Mouse (Mus musculus) hindbrain, embryonic 13.5 days (tissue): Measurements from ENCODE around the gene Tapt1. TPM values are rescaled to one million over a fixed set of nuclear protein-coding genes. Genes with fewer than 3 reads are reported as not detected.

Experiments used
- ATAC-seq: fragments of 200-750 bp; cut with Nextera tagmentation; 2 replicates; pipeline ENCODE4 v1.8.0; 2017; ENCODE audit warnings: moderate TSS enrichment; ENCODE audit not compliant: low FRiP score
- H3K27ac ChIP-seq: fragments of 300-500 bp; sonication (generic); 2 replicates; pipeline ENCODE4 v1.5.1; 2015; ENCODE audit warnings: inconsistent platforms, mild to moderate bottlenecking, moderate library complexity
- H3K27me3 ChIP-seq: fragments of 300-500 bp; sonication (generic); 2 replicates; pipeline ENCODE4 v1.6.1; 2015; ENCODE audit warnings: mild to moderate bottlenecking, inconsistent platforms
- H3K36me3 ChIP-seq: fragments of 300-500 bp; sonication (generic); 2 replicates; pipeline ENCODE4 v1.6.1; 2015; ENCODE audit warnings: mild to moderate bottlenecking, inconsistent platforms
- H3K4me1 ChIP-seq: fragments of 300-500 bp; sonication (generic); replicated peaks from 2 replicates; pipeline ENCODE4 v1.6.1; 2015; ENCODE audit warnings: inconsistent platforms
- H3K4me2 ChIP-seq: fragments of 300-500 bp; sonication (generic); 2 replicates; pipeline ENCODE4 v1.6.1; 2015; ENCODE audit warnings: inconsistent platforms, mild to moderate bottlenecking, moderate library complexity
- H3K4me3 ChIP-seq: fragments of 300-500 bp; sonication (generic); 2 replicates; pipeline ENCODE4 v1.5.1; 2015; ENCODE audit warnings: mild to moderate bottlenecking, inconsistent platforms
- H3K9ac ChIP-seq: fragments of 300-500 bp; sonication (generic); 2 replicates; pipeline ENCODE4 v1.6.1; 2015; ENCODE audit warnings: mild to moderate bottlenecking, inconsistent platforms
- H3K9me3 ChIP-seq: fragments of 300-500 bp; sonication (generic); 2 replicates; pipeline ENCODE4 v1.6.1; 2016; ENCODE audit warnings: inconsistent platforms
- WGBS: fragments of 180-500 bp; shearing (Covaris S2); methylation state at CpG from one replicate; pipeline ENCODE4 v1.1.7; 2015; 5-methylcytosine and 5-hydroxymethylcytosine counted together
- polyA plus RNA-seq: library from polyadenylated mRNA; unstranded; fragments of >200 nt; fragmentation: Nextera tagmentation; extraction: Ambion mirVana; gene quantifications from 2 replicates; pipeline ENCODE4 v1.2.1, GENCODE M21; 2015

The Tapt1 gene
- polyA plus RNA-seq, 1 experiment from 2014 or later, result 28.3 TPM

DNA sequence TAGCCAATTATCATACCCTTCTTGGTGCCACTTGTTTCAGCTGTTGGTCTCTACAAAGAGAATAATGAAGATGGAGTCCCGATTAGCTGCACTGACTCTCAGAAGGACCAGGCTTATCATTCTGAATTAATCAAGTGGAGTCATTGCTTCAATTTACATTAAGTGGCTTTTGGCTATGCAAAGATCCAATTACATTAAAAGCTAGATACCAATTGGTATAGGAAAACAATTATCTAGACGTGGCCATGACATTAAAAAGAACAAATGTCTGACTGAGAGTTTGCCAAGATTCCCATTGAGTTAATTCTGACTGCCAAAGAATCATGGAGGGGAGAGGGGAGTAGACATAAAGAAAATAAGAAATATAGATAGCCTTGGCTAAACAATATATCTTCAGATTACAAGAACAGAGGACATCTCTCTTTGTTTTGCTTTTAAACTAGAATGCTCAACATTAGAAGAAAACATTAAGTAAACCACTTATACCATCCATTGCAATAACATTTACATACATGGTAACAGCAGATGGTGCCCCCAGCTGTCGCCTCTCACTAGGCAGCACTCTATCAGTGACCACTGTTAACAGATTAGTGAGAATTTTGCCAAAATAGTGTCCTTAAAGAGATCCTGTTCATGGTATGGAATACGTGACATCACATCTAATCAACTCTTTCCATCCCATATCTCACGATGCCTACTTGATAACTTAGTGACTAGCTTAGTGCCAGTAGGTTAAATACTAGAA lies 24.0 kb upstream of the Tapt1 start:
- ATAC-seq, result no peak
- no peak overlapping the region for H3K4me2 ChIP-seq
- no peak overlapping the region for H3K9ac ChIP-seq
- H3K9me3 ChIP-seq, result no peaks in the 10 kb centered on the region
- no peaks in the 10 kb centered on the region for H3K27me3 ChIP-seq
- WGBS, result 74% methylated on average over 5 of the region's 5 CpGs
- H3K4me3 ChIP-seq, result no peak overlapping the region
- 0 out of 2 replicates have a peak, but pooled peaks cover 3% of the 10 kb centered on the region for H3K4me1 ChIP-seq
- H3K36me3 ChIP-seq, result no peaks in the 10 kb centered on the region
- H3K27ac ChIP-seq, result no peak overlapping the region

DNA sequence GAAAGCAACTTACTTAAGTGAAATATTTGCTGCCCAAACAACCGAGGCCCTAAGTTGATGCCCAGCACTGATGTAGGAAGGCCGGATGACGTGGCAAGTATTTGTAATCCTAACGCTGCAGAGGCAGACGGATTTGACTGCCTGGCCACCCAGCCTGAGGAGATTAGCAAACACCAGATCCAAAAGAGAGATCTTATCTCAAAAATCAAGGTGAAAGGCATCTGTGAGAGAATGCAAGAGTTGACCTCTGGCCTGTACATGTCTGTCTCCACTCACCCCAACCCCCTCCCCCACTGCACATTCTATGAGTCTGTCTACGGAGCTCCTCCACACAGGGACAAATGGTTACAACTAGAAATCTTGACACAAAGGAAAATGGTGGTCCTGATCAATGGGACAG lies 22.9 kb upstream of the Tapt1 start:
- no peak overlapping the region for H3K9ac ChIP-seq
- H3K4me3 ChIP-seq, result no peak overlapping the region
- H3K4me1 ChIP-seq, result 0 out of 2 replicates have a peak, but pooled peaks cover 3% of the 10 kb centered on the region
- H3K36me3 ChIP-seq, result no peaks in the 10 kb centered on the region
- no peak overlapping the region for H3K4me2 ChIP-seq
- no peaks in the 10 kb centered on the region for H3K9me3 ChIP-seq
- H3K27me3 ChIP-seq, result no peaks in the 10 kb centered on the region
- no peak for ATAC-seq
- WGBS, result 82% methylated on average over 6 of the region's 6 CpGs
- no peak overlapping the region for H3K27ac ChIP-seq

DNA sequence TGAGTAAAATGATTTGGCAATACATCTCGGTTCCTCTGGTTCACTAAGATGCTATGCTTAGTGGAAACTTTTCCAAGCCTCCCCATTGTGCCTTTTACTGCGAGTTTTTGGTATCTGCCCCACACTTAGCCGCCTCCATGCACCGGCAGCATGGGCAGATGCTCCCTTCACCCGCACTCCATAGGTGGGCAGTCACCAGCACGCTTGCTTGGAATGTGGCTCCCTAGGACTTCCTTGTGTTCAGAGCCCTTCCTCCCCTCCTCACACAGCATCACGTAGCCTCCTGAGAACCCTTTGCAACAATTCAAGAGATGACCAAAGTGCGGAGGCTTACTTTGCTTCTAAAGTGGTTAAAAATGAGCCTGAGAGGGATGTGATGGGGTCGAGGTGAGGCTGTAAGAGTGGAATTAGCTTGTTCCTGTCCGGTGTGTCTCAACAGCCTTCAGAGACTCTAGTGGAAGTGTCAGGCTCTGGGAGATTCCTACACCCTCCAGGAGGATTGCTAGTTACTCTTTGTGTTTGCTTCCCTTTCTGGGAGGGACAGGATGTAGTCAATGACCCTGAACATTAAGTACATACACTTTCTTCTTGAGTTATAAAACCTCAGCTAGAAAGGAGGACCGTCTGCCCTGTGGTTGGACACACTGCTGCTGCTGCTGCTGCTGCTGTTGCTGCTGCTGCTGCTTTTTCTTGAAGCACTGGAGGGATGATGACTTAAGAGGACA lies 20.2 kb upstream of the Tapt1 start:
- H3K4me1 ChIP-seq, result 0 out of 2 replicates have a peak, but pooled peaks cover 3% of the 10 kb centered on the region
- no peak overlapping the region for H3K4me3 ChIP-seq
- H3K9me3 ChIP-seq, result no peaks in the 10 kb centered on the region
- no peak overlapping the region for H3K9ac ChIP-seq
- no peaks in the 10 kb centered on the region for H3K36me3 ChIP-seq
- H3K27me3 ChIP-seq, result no peaks in the 10 kb centered on the region
- H3K4me2 ChIP-seq, result no peak overlapping the region
- H3K27ac ChIP-seq, result no peak overlapping the region
- WGBS, result 32% methylated on average over 11 of the region's 11 CpGs
- ATAC-seq, result no peak

DNA sequence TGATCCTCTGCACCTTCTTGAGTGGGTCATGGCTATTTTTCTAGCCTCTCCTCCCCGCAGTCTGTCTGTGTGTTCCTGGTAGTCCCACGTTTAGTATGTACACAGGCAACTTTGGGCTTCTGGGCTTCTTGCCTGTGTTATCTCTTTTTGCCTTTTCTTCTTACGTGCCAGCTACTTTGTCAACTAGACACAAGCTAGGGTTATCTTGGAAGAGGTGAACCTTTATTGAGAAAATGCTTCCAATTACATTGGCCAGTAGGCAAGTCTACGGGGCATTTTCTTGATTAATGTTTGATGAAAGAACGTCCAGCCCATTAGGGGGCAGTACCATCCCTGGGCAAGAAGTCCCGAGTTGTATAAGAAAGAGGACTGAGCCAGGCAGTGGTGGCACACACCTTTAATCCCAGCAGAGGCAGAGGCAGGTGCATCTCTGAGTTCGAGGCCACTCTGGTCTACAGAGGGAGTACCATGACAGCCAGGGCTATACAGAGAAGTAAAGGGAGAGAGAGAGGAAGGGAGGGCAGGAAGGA lies 18.5 kb upstream of the Tapt1 start:
- WGBS, result 77% methylated on average over 7 of the region's 7 CpGs
- no peak overlapping the region for H3K9ac ChIP-seq

DNA sequence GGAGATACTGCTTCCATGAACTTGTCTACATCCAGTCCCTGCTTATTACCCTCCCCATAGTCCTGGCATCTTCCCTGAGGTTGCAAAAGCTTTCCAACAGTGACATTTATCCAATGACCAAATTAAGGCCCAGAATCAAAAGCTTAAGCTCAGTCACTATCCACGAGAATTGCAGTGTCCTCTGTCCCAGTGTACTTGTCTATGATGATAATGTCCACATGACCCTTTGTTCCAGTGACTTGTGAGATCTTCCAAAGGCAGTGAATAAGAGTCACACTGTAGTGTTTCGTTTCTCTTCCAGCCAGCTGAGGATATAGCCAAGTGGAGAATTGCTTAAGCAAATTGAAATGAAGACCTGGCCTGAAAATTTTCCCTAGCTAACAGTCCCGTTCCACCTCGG lies 16.4 kb upstream of the Tapt1 start:
- WGBS, result 86% methylated on average over 4 of the region's 4 CpGs
- H3K36me3 ChIP-seq, result no peaks in the 10 kb centered on the region
- no peak for ATAC-seq
- no peaks in the 10 kb centered on the region for H3K27me3 ChIP-seq
- H3K4me3 ChIP-seq, result no peak overlapping the region
- no peak overlapping the region for H3K4me2 ChIP-seq
- H3K4me1 ChIP-seq, result 0 out of 2 replicates have a peak, but pooled peaks cover 3% of the 10 kb centered on the region
- H3K27ac ChIP-seq, result no peak overlapping the region
- no peaks in the 10 kb centered on the region for H3K9me3 ChIP-seq
- no peak overlapping the region for H3K9ac ChIP-seq

More for the DNA sequence above, 18.5 kb upstream of the Tapt1 start:
- H3K4me3 ChIP-seq, result no peak overlapping the region
- 0 out of 2 replicates have a peak, but pooled peaks cover 3% of the 10 kb centered on the region for H3K4me1 ChIP-seq
- H3K4me2 ChIP-seq, result no peak overlapping the region
- no peaks in the 10 kb centered on the region for H3K36me3 ChIP-seq
- H3K27ac ChIP-seq, result no peak overlapping the region
- 0 out of 2 replicates have a peak, but pooled peaks have one; percentile 49 for ATAC-seq
- no peaks in the 10 kb centered on the region for H3K27me3 ChIP-seq
- no peaks in the 10 kb centered on the region for H3K9me3 ChIP-seq

DNA sequence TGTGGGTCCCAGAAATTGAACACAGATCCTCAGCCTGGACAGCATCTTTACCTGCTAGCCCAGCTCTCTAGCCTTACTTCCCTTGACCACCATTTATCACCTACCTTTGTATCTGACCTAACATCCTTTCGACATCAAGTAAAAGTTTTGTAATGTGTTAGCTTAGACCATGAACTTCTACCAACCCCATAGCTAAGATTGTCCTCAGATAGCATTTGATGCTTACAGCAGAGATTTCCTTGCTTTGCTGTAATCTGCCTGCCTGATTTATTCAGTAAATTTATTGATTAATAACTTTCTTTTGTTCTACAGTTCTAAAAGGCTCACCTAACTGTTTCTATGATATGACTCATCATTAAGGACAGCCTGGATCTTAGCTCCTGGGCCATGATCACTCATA lies 15.3 kb upstream of the Tapt1 start:
- WGBS, result 94% methylated on average over 1 of the region's 1 CpGs
- no peak for ATAC-seq
- 0 out of 2 replicates have a peak, but pooled peaks cover 3% of the 10 kb centered on the region for H3K4me1 ChIP-seq
- no peak overlapping the region for H3K4me2 ChIP-seq
- no peak overlapping the region for H3K27ac ChIP-seq
- H3K36me3 ChIP-seq, result no peaks in the 10 kb centered on the region
- no peak overlapping the region for H3K4me3 ChIP-seq
- H3K9ac ChIP-seq, result no peak overlapping the region
- H3K9me3 ChIP-seq, result no peaks in the 10 kb centered on the region
- H3K27me3 ChIP-seq, result no peaks in the 10 kb centered on the region

DNA sequence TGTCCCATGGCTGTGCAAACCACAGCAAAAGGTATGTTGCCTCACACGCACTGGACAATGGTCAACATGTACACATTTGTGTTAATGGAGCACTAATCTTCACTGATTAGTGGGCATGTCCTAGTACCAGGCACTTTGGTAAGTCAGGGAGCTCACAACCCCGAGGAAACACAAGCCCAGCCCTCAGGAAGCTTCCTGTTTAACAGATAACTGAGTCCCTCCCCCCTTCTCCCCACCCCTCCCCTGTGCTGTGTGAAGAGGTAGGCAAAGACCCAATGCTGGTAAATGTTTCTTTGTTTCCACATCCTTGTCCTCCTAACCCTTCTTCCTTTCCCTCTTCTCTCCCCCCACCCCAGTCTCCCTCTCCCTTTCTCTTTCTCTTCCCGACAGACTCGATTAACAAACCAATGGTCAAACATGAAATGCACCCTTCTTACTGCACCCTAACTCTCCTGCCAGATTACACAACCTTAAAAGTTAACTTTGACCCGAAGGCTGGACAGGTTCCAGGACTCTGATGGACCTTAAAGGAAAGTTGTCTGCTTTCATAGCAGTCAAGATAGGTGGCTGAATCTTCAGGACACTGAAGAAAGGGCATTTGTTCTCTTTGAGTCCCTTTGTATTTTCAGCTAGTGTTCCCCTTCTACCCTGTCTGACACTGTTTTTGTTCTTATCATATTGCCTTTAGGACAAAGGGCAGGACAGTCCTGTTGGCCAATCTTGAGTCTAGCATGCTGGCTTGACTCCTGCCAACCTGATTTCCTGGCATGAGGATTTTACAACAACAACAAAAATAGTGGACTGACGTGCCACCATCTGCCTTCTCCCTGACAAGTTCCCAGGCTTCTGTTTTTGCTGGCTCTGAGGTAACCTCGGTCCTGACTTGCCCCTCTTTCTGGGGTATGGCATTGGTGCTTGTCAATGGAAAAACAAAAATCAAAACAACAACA lies 13.0 kb upstream of the Tapt1 start:
- WGBS, result 69% methylated on average over 7 of the region's 7 CpGs
- H3K36me3 ChIP-seq, result no peaks in the 10 kb centered on the region
- H3K4me2 ChIP-seq, result no peak overlapping the region
- no peaks in the 10 kb centered on the region for H3K27me3 ChIP-seq
- no peak overlapping the region for H3K4me3 ChIP-seq
- H3K4me1 ChIP-seq, result no peaks in the 10 kb centered on the region
- no peaks in the 10 kb centered on the region for H3K9me3 ChIP-seq
- no peak overlapping the region for H3K27ac ChIP-seq
- ATAC-seq, result no peak
- H3K9ac ChIP-seq, result no peak overlapping the region

DNA sequence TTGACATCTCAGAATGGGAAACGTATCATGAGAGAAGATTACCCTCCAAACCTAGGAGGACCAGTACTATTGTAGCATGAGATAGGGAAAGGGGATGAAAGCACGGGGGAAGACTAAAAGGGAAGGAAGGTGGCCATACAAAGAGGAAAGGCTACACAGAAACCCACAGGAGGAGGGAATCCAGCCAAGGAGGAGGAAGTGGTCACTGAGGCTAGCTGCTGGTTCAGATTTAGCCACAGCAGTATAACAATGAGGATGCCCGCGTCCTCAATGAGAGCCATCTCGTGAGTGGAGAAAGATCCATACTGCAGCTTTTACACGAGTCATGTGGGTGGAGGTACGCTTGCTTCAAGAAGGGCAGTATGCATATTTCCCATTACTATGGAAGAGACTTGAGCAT lies 11.8 kb upstream of the Tapt1 start:
- no peak overlapping the region for H3K4me2 ChIP-seq
- no peak overlapping the region for H3K27ac ChIP-seq
- H3K36me3 ChIP-seq, result no peaks in the 10 kb centered on the region
- no peak for ATAC-seq
- H3K4me3 ChIP-seq, result no peak overlapping the region
- no peaks in the 10 kb centered on the region for H3K9me3 ChIP-seq
- WGBS, result 89% methylated on average over 7 of the region's 7 CpGs
- no peak overlapping the region for H3K9ac ChIP-seq
- no peaks in the 10 kb centered on the region for H3K4me1 ChIP-seq
- H3K27me3 ChIP-seq, result no peaks in the 10 kb centered on the region

DNA sequence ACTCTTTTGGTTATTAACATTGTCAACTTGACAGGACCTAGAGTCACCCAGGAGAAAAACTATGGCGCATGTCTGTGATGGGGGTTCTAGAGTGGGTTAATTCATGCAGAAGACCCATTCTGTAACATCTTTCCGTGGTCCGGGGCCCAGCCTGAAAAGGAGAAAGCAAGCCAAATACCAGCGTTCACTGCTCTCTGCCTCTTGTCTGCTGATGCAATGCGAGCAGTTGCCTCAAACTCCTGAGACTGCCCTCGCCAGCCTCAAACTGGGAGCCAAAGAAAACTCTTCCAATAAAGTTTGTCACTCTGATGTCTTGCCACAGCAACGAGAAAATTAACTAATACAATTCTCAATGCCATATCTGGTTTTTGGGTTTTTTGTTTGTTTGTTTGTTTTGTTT lies 8.2 kb upstream of the Tapt1 start:
- Histone ChIP-seq H3K36me3 (no peaks in the 10 kb centered on the region), H3K9me3 (no peaks in the 10 kb centered on the region), H3K27ac (no peak overlapping the region), H3K4me3 (no peak overlapping the region), H3K9ac (no peak overlapping the region), H3K4me2 (no peak overlapping the region), H3K4me1 (no peaks in the 10 kb centered on the region), H3K27me3 (no peaks in the 10 kb centered on the region)
- no peak for ATAC-seq
- 87% methylated on average over 7 of the region's 7 CpGs for WGBS

DNA sequence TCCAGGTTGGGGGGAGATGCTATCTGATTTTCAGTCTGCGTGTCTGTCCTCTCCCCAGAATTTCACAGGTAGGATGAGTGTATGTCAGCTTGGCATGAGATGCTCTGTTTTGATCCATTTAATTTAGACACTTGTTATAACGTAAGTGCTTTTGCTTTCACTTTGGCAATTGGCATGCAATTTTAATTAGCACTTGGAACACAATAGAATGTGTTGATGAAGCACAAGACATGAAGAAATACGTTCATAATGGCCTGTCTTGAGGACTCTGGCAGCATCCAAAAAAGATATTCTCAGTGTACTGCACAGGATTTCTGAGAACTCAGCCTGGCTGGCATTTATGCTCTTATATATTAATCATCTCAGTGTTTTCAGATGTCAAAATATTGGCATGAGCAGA lies 7.5 kb upstream of the Tapt1 start:
- 83% methylated on average over 3 of the region's 3 CpGs for WGBS
- Histone ChIP-seq H3K4me1 (peaks cover under 1% of the 10 kb centered on the region; the same call in 1 of the 2 replicates), H3K4me3 (no peak overlapping the region), H3K4me2 (no peak overlapping the region), H3K9ac (no peak overlapping the region), H3K27ac (no peak overlapping the region), H3K27me3 (no peaks in the 10 kb centered on the region), H3K36me3 (no peaks in the 10 kb centered on the region), H3K9me3 (no peaks in the 10 kb centered on the region)
- no peak for ATAC-seq

DNA sequence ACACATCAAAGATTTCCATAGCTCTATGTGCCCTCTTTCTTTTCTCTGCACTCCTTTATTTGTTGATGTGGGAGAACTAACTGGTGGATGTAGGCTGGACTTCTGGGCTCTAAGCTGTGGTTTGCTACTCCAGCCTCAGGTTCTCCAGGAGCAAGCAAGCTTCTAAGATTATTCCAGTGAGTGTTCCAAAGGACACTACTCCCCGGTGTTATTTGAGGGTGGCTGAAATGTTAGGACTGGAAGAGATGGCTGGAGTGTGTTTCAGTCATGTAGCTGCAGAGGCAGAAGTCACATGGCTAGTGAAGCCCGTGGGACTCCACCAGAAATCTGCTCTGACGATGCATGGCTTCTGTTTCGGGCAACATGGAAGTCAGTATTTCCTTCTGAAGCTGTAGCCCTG lies 2.3 kb upstream of the Tapt1 start:
- no peak overlapping the region for H3K4me2 ChIP-seq
- H3K9ac ChIP-seq, result no peak overlapping the region
- WGBS, result 80% methylated on average over 4 of the region's 4 CpGs
- ATAC-seq, result no peak
- no peak overlapping the region for H3K4me3 ChIP-seq
- H3K27ac ChIP-seq, result no peak overlapping the region
- H3K36me3 ChIP-seq, result no peaks in the 10 kb centered on the region
- H3K27me3 ChIP-seq, result no peaks in the 10 kb centered on the region
- H3K4me1 ChIP-seq, result peaks cover 27% of the 10 kb centered on the region
- no peaks in the 10 kb centered on the region for H3K9me3 ChIP-seq

DNA sequence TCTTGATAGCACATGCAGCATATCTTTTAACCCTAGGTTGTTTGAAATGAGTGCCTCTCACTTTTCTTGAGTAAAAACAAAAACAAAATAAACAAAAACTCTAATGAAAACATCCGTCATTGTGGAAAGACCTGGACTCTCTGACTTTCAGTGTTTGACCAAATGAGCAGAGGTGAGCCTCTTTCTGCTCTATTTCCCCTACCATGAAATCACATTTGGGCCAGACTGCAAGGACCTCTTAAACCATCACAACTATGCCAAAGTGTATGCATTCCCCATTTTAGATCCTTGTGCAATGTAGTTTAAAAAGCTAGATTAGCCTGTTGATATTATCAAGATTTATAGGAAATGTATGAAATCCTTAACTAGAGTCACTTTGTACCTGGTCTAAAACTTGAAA lies 1.9 kb upstream of the Tapt1 start:
- Histone ChIP-seq H3K36me3 (no peaks in the 10 kb centered on the region), H3K9ac (no peak overlapping the region), H3K27me3 (no peaks in the 10 kb centered on the region), H3K27ac (no peak overlapping the region), H3K4me3 (no peak overlapping the region), H3K4me2 (no peak overlapping the region), H3K4me1 (peaks cover 31% of the 10 kb centered on the region), H3K9me3 (no peaks in the 10 kb centered on the region)
- ATAC-seq, result no peak
- WGBS, result 65% methylated on average over 1 of the region's 1 CpGs
